Mouse (Mus musculus) stomach, embryonic 15.5 days (tissue): ENCODE measurements around the gene Synj1. TPM values are rescaled to one million over a fixed set of nuclear protein-coding genes. Genes with fewer than 3 reads are reported as not detected.

Experiments
- ATAC-seq: fragments of 200-750 bp; cut with Nextera tagmentation; 2 replicates; pipeline ENCODE4 v1.8.0; 2017; ENCODE audit warnings: low read depth, moderate number of reproducible peaks, moderate TSS enrichment; ENCODE audit not compliant: insufficient read depth, low FRiP score
- H3K27ac ChIP-seq: fragments of 300-500 bp; sonication (generic); 2 replicates; pipeline ENCODE4 v1.5.1; 2015; ENCODE audit warnings: mild to moderate bottlenecking, inconsistent platforms
- H3K27me3 ChIP-seq: fragments of 300-500 bp; sonication (generic); replicated peaks from 2 replicates; pipeline ENCODE4 v1.6.1; 2015; ENCODE audit warnings: inconsistent platforms
- H3K36me3 ChIP-seq: fragments of 300-500 bp; sonication (generic); 2 replicates; pipeline ENCODE4 v1.6.1; 2015; ENCODE audit warnings: inconsistent platforms
- H3K4me1 ChIP-seq: fragments of 300-500 bp; sonication (generic); 2 replicates; pipeline ENCODE4 v1.6.1; 2015; ENCODE audit warnings: inconsistent platforms
- H3K4me2 ChIP-seq: fragments of 300-500 bp; sonication (generic); 2 replicates; pipeline ENCODE4 v1.6.1; 2015; ENCODE audit warnings: mild to moderate bottlenecking, inconsistent platforms
- H3K4me3 ChIP-seq: fragments of 300-500 bp; sonication (generic); replicated peaks from 2 replicates; pipeline ENCODE4 v1.5.1; 2015; ENCODE audit warnings: inconsistent platforms
- H3K9ac ChIP-seq: fragments of 300-500 bp; sonication (generic); 2 replicates; pipeline ENCODE4 v1.6.1; 2015; ENCODE audit warnings: inconsistent platforms
- H3K9me3 ChIP-seq: fragments of 300-500 bp; sonication (generic); 2 replicates; pipeline ENCODE4 v1.6.1; 2016; ENCODE audit warnings: inconsistent platforms
- WGBS: fragments of 180-500 bp; shearing (Covaris S2); methylation state at CpG from one replicate; pipeline ENCODE4 v1.1.7; 2015; 5-methylcytosine and 5-hydroxymethylcytosine counted together
- polyA plus RNA-seq: library from polyadenylated mRNA; unstranded; fragments of >200 nt; fragmentation: Nextera tagmentation; extraction: Ambion mirVana; gene quantifications from 2 replicates; pipeline ENCODE4 v1.2.1, GENCODE M21; 2015

The Synj1 gene
- polyA plus RNA-seq, 1 experiment from 2014 or later, result 14.3 TPM

DNA sequence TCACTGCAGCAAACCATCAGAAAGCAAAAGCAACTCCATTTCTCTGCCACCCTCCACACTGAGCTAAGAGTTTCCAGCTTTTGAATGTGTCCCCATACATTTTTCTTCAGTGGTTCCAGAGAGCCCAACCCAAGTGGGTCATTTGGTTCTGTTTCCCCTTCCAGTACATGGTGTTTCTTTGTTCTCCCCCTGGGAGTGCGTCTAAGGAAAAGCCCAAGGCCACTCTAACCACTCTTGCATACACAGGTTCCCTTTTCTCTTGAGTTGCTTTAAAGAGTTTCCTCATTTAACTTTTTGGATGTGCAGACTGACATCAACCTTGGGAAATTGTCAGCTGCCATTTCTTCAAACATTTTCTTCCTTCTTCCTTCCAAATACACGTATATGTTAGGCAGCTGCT is 10.0 kb downstream of the Synj1 start:
- Histone ChIP-seq H3K4me1 (no peaks in the 10 kb centered on the region), H3K4me3 (no peak overlapping the region), H3K4me2 (no peak overlapping the region), H3K9ac (no peak overlapping the region), H3K27ac (no peak overlapping the region), H3K36me3 (no peaks in the 10 kb centered on the region), H3K9me3 (no peaks in the 10 kb centered on the region), H3K27me3 (no peaks in the 10 kb centered on the region)
- WGBS, result 86% methylated on average over 2 of the region's 2 CpGs
- no peak for ATAC-seq

DNA sequence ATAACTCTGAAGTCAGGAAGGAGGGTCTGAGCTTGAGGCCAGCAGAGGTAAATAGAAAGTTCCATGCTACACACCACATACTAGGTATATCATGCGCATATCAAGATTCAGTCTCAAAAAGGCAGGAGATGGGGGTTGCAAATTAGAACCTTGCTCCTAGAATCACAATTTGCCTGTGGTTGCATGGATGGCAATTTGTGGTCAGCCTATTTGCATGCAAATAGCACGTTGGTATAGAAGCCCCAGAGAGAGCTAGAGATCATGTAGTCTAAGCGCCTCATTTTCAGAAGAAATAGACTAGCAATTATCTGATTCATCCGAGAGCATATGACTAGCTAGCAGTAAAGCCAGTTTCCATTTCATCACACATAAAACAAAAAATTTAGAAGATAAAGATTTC is 11.3 kb downstream of the Synj1 start:
- H3K4me2 ChIP-seq, result no peak overlapping the region
- no peak for ATAC-seq
- no peak overlapping the region for H3K4me3 ChIP-seq
- no peaks in the 10 kb centered on the region for H3K36me3 ChIP-seq
- no peak overlapping the region for H3K9ac ChIP-seq
- H3K9me3 ChIP-seq, result no peaks in the 10 kb centered on the region
- WGBS, result 78% methylated on average over 4 of the region's 4 CpGs
- peaks cover 5% of the 10 kb centered on the region; the same call in 1 of the 2 replicates for H3K4me1 ChIP-seq
- H3K27me3 ChIP-seq, result no peaks in the 10 kb centered on the region
- no peak overlapping the region for H3K27ac ChIP-seq

DNA sequence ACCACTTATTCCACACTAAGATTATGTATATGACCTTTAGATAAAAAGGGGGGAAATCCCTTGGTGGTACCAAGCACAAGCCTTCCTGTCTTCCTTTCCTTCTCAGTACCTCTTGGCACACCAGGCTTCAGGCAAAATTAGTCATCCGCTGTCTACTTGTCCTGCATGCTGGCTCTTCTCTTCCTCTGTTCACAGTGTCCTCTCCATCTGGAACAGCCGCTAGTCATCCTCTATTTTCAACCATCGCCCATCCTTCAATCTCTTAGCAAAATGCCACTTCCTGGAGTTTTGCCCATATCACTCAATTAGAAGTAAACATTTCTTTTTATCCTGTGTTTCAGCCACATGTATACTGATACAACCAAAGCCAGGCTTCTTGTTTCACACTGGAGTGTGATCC is 13.3 kb downstream of the Synj1 start:
- no peak overlapping the region for H3K27ac ChIP-seq
- no peaks in the 10 kb centered on the region for H3K36me3 ChIP-seq
- H3K27me3 ChIP-seq, result no peaks in the 10 kb centered on the region
- no peak overlapping the region for H3K9ac ChIP-seq
- H3K4me2 ChIP-seq, result no peak overlapping the region
- no peak for ATAC-seq
- H3K4me1 ChIP-seq, result peaks cover 5% of the 10 kb centered on the region; the same call in 1 of the 2 replicates
- H3K9me3 ChIP-seq, result no peaks in the 10 kb centered on the region
- no peak overlapping the region for H3K4me3 ChIP-seq
- 87% methylated on average over 3 of the region's 3 CpGs for WGBS

DNA sequence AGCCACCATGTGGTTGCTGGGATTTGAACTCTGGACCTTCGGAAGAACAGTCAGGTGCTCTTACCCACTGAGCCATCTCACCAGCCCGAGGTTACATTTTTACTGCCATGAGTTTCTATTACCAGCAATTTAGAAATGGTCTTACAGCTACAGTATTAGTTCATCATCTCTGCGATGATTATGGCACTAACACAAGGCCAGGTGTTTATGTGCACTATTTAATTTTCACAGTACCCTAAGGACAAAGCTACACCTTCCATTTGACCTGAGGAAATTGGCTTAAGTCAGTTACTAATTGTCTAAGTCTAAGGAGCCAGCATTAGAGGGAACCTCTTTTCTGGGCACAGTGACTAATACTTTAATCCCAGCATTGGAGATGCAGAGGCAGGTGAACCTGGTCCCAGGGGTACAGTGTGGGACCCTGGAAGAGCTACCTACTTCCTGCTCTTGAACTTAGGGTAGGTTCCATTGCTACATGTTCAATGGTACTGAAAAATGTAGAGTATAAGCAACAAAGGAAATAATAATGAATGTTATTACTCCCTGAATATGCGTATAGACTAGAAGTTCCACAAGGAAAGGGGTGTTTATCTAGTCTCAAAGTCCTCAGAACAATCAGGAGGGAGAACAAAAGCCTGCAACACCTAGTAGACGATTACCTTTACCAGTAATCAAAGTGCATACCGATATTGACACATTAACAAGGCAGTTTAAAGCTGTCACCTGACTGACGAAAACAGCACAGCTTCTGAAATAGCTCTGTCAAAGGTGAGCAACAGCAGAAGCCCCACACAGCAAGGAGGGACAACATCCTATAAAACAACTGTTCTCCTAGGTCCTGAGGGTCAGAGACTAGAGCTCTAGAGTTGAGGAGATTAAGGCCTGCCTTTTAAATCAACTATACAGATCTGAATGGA is 14.5 kb downstream of the Synj1 start:
- WGBS, result 73% methylated on average over 7 of the region's 7 CpGs

DNA sequence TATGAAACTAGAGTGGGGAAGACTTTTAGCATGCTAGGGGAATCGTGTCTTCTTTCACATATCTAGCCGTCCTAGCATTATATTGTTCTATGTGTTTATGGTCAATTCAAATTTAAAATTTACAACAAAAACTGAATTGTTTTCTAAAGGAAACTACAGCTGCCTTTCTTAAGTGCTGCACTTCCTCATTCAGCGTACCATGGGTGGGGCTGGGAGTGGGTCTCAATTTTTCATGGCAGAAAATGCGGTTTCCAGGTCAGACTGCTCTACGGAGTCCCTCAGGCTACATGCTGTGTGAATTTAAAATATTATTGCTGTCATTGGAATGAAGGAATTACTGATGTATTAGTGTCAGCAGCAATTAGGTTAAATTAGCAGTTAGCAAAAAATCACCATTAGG is 15.6 kb downstream of the Synj1 start:
- no peaks in the 10 kb centered on the region for H3K9me3 ChIP-seq
- no peaks in the 10 kb centered on the region for H3K36me3 ChIP-seq
- no peak overlapping the region for H3K4me3 ChIP-seq
- no peak overlapping the region for H3K4me2 ChIP-seq
- no peaks in the 10 kb centered on the region for H3K27me3 ChIP-seq
- H3K9ac ChIP-seq, result no peak overlapping the region
- H3K4me1 ChIP-seq, result peaks cover 5% of the 10 kb centered on the region; the same call in 1 of the 2 replicates
- 66% methylated on average over 5 of the region's 5 CpGs for WGBS
- no peak for ATAC-seq
- H3K27ac ChIP-seq, result no peak overlapping the region

More for the DNA sequence above, 14.5 kb downstream of the Synj1 start:
- Histone ChIP-seq H3K36me3 (no peaks in the 10 kb centered on the region), H3K4me2 (no peak overlapping the region), H3K27me3 (no peaks in the 10 kb centered on the region), H3K9me3 (no peaks in the 10 kb centered on the region), H3K27ac (no peak overlapping the region), H3K4me1 (peaks cover 5% of the 10 kb centered on the region; the same call in 1 of the 2 replicates), H3K9ac (no peak overlapping the region), H3K4me3 (no peak overlapping the region)
- no peak for ATAC-seq

DNA sequence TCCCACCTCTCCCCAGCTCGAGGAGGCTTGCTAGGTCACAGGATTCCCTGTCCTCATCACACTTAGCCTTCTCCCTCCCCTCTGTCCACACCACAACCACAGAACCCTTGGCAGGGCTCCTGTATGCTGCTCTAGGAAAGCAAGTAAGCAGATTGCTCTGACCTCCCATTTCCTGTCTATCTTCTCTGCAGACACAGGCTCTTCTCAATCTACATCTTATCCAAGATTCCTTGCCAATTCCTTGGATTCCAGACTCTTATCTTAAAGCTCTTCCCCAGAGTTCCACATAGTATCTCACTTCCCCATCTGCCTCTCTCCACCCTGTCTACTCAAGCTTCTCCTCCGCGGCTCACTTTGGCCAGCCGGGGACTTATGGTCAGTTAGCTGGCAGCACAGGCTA is 16.1 kb downstream of the Synj1 start:
- Histone ChIP-seq H3K4me3 (no peak overlapping the region), H3K4me2 (no peak overlapping the region; the same call in 1 of the 2 replicates), H3K9me3 (no peaks in the 10 kb centered on the region), H3K27me3 (no peaks in the 10 kb centered on the region), H3K9ac (no peak overlapping the region), H3K36me3 (no peaks in the 10 kb centered on the region), H3K27ac (no peak overlapping the region), H3K4me1 (peaks cover 5% of the 10 kb centered on the region; the same call in 1 of the 2 replicates)
- 37% methylated on average over 4 of the region's 4 CpGs for WGBS
- ATAC-seq, result no peak

DNA sequence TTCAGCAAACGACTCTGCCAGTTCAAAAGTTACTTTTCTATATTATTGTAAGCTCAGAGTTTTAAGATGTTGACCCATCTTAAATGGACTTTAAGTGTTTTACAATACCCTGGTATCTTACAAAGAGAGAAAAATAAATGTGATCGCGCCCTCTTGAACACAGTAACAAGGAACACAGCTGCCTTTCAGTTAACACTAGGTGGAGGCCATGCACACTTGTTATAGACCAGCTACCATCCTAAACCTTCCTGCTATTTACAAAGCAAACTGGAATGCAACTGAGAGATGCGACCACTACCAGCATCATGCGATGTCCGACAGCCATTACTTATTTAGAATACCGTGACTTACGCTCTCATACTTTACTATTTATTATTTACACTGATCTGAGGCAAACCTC is 21.9 kb downstream of the Synj1 start:
- WGBS, result 93% methylated on average over 8 of the region's 8 CpGs
- no peaks in the 10 kb centered on the region for H3K9me3 ChIP-seq
- H3K4me1 ChIP-seq, result no peaks in the 10 kb centered on the region
- ATAC-seq, result no peak
- H3K4me2 ChIP-seq, result no peak overlapping the region
- no peak overlapping the region for H3K27ac ChIP-seq
- H3K9ac ChIP-seq, result no peak overlapping the region
- no peaks in the 10 kb centered on the region for H3K27me3 ChIP-seq
- H3K36me3 ChIP-seq, result no peaks in the 10 kb centered on the region
- H3K4me3 ChIP-seq, result no peak overlapping the region

DNA sequence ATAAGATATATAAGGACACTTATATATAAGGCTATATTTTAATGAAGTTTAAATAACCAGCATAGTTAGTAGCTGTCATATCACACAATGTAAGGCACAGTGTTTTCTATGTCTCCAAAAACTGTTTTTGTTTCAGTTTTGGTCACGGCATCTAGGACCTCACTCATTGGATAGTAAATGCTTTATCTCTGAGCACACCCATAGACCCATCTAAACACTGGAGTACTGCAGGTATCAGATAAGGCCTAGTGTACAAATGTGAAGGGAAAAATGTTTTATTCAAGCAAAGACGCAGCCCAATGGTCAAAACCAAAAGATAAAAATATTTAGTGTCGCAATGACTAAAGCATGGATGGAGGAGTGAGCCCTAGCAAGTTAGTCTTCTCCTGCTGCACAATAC is 22.4 kb downstream of the Synj1 start:
- WGBS, result 82% methylated on average over 3 of the region's 3 CpGs
- Histone ChIP-seq H3K4me2 (no peak overlapping the region), H3K36me3 (no peaks in the 10 kb centered on the region), H3K4me3 (no peak overlapping the region), H3K27me3 (no peaks in the 10 kb centered on the region), H3K27ac (no peak overlapping the region), H3K4me1 (no peaks in the 10 kb centered on the region), H3K9me3 (no peaks in the 10 kb centered on the region), H3K9ac (no peak overlapping the region)
- peak; percentile 94 for ATAC-seq

DNA sequence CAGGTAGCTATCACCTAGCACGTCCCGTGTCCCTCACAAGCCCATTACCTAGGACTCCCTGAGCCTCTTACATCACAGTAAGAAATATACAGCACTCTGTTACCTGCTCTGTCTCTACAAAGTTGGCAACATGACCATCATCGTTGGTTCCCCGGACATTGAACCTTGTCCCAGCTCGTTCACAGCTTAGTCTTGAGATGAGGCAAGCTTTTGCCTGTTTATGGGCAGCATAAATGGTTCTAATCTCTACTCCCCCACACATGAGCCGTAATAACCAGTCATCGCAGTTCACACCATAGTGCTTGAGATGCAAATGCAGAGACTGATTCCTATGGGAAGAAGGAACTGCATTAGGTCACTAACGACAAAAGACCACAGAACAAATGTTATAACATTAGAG is 23.1 kb downstream of the Synj1 start:
- Histone ChIP-seq H3K4me2 (no peak overlapping the region), H3K4me1 (no peaks in the 10 kb centered on the region), H3K4me3 (no peak overlapping the region), H3K9ac (no peak overlapping the region), H3K36me3 (no peaks in the 10 kb centered on the region), H3K27me3 (no peaks in the 10 kb centered on the region), H3K27ac (no peak overlapping the region), H3K9me3 (no peaks in the 10 kb centered on the region)
- 90% methylated on average over 8 of the region's 8 CpGs for WGBS
- ATAC-seq, result no peak

DNA sequence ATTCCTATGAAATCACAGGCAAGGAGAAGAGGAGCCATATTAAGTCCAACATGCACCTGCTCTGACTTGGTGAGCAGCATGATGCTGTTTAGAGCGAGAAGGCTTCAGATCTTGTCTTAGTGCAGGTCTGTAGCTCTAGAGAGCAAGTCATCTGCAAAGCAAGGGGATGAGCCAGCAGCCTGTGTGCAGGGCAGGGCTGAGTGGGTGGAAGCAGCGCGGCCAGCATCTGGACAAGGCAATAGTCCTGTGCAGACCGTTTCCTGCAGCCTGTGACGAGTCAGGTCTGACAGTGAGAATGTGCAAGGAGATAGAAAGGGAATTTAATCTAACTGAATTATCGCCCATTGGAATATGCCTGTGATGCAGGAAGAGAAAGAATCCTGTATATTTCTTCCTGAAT is 40.1 kb downstream of the Synj1 start:
- ATAC-seq, result no peak
- Histone ChIP-seq H3K9me3 (no peaks in the 10 kb centered on the region), H3K9ac (no peak overlapping the region), H3K4me3 (no peak overlapping the region), H3K4me1 (no peaks in the 10 kb centered on the region), H3K4me2 (no peak overlapping the region), H3K27me3 (no peaks in the 10 kb centered on the region), H3K27ac (no peak overlapping the region), H3K36me3 (0 out of 2 replicates have a peak, but pooled peaks cover 10% of the 10 kb centered on the region)
- 90% methylated on average over 6 of the region's 6 CpGs for WGBS

DNA sequence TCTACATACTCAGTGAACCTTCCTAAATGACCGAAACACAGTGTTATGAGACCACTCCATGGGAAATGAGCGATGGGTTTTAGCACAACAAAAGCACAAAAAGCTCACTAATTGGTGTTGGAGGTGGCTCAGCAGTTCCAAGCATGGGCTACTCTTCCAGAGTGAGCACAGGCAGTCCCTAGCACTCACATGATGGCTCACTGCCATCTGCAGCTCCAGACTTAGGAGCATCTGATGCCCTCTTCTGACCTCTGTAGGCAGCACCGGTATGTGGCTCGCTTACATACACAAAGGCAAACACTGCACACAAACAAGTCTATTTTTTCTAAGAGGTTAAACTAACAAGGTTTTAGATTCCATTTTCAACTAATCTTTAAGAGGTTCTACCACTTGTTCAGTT is 44.9 kb downstream of the Synj1 start:
- 71% methylated on average over 4 of the region's 4 CpGs for WGBS
- no peaks in the 10 kb centered on the region for H3K4me1 ChIP-seq
- H3K4me3 ChIP-seq, result no peak overlapping the region
- H3K9me3 ChIP-seq, result no peaks in the 10 kb centered on the region
- ATAC-seq, result no peak
- no peak overlapping the region for H3K9ac ChIP-seq
- no peak overlapping the region for H3K27ac ChIP-seq
- H3K36me3 ChIP-seq, result peaks cover 10% of the 10 kb centered on the region
- H3K27me3 ChIP-seq, result no peaks in the 10 kb centered on the region
- H3K4me2 ChIP-seq, result no peak overlapping the region

DNA sequence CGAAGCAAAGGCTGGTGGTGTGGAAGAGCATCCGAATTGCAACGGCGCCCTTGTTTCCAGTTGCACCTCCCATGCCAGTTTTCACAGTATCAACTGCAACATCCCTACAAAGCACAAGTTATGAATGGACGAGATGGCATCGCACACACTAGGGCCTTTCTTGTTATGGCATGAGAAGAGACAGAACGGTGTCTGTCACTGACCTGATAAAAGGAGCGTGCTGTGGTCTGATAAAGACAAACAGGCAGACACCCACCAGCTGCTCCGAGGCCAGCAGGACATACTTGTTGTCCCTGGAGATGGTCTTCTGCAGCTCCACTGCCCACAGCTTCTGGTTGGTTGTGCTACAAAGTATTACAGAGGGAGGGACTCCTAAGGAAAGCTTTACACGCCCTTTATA is 46.8 kb downstream of the Synj1 start:
- Histone ChIP-seq H3K27ac (no peak overlapping the region), H3K9ac (no peak overlapping the region), H3K36me3 (peaks cover 7% of the 10 kb centered on the region), H3K4me2 (no peak overlapping the region), H3K4me3 (no peak overlapping the region), H3K4me1 (no peaks in the 10 kb centered on the region), H3K9me3 (no peaks in the 10 kb centered on the region), H3K27me3 (no peaks in the 10 kb centered on the region)
- 85% methylated on average over 10 of the region's 10 CpGs for WGBS
- ATAC-seq, result peak; percentile 94; the same call in 1 of the 2 replicates
